Mouse (Mus musculus) heart, adult 2 months (tissue): ENCODE data around the gene Cd79b.

Source experiments
- CTCF ChIP-seq: fragments of 200-600 bp; IDR thresholded peaks from 2 replicates; pipeline ENCODE4 v1.8.1; 2022; ENCODE audit warnings: antibody characterized with exemption, mild to moderate bottlenecking, moderate library complexity
- EP300 ChIP-seq: fragments of 200-500 bp; IDR thresholded peaks from 2 replicates; pipeline ENCODE4 v1.6.1; 2011; ENCODE audit warnings: low read depth, low read length, control low read depth; ENCODE audit not compliant: insufficient read depth

GRCm38 (mm10) chr11:106325566-106326206 lies 11.1 kb upstream of the Cd79b start:
- TF ChIP-seq CTCF (peak; percentile 80), EP300 (no peak)
